Mouse (Mus musculus) forebrain, embryonic 11.5 days (tissue): ENCODE data around the gene Pitpnc1. TPM values are rescaled to one million over a fixed set of nuclear protein-coding genes. Genes with fewer than 3 reads are reported as not detected.

Experiments
- ATAC-seq: fragments of 200-750 bp; cut with Nextera tagmentation; replicated peaks from 2 replicates; pipeline ENCODE4 v1.8.0; 2017; ENCODE audit warnings: moderate TSS enrichment; ENCODE audit not compliant: low FRiP score
- DNase-seq: peaks from one replicate; pipeline ENCODE4 v3.0.0-alpha.2; 2017; ENCODE audit warnings: low spot score
- H3K27ac ChIP-seq: fragments of 300-500 bp; sonication (generic); 2 replicates; pipeline ENCODE4 v1.5.1; 2014; ENCODE audit warnings: low read depth, low read length
- H3K27me3 ChIP-seq: fragments of 300-500 bp; sonication (generic); 2 replicates; pipeline ENCODE4 v1.6.1; 2014; ENCODE audit warnings: mild to moderate bottlenecking, low read length, mixed read lengths; ENCODE audit not compliant: control insufficient read depth, insufficient read depth
- H3K36me3 ChIP-seq: fragments of 300-500 bp; sonication (generic); 2 replicates; pipeline ENCODE4 v1.6.1; 2014; ENCODE audit warnings: mild to moderate bottlenecking, low read length, moderate library complexity, mixed read lengths; ENCODE audit not compliant: control insufficient read depth, insufficient read depth
- H3K4me1 ChIP-seq: fragments of 300-500 bp; sonication (generic); replicated peaks from 2 replicates; pipeline ENCODE4 v1.6.1; 2014; ENCODE audit warnings: low read length, mixed read lengths; ENCODE audit not compliant: control insufficient read depth, insufficient read depth
- H3K4me2 ChIP-seq: fragments of 300-500 bp; sonication (generic); 2 replicates; pipeline ENCODE4 v1.6.1; 2014; ENCODE audit warnings: low read depth, mild to moderate bottlenecking, low read length, moderate library complexity, mixed read lengths; ENCODE audit not compliant: severe bottlenecking
- H3K4me3 ChIP-seq: fragments of 300-500 bp; sonication (generic); 2 replicates; pipeline ENCODE4 v1.5.1; 2014; ENCODE audit warnings: low read depth, low read length
- H3K9ac ChIP-seq: fragments of 300-500 bp; sonication (generic); 2 replicates; pipeline ENCODE4 v1.6.1; 2014; ENCODE audit warnings: low read length
- H3K9me3 ChIP-seq: fragments of 300-500 bp; sonication (generic); 2 replicates; pipeline ENCODE4 v1.6.1; 2016; ENCODE audit warnings: low read length, mixed read lengths; ENCODE audit not compliant: control insufficient read depth
- WGBS: fragments of 180-500 bp; shearing (Covaris S2); extraction: QIAGEN DNeasy Blood & Tissue Kit; methylation state at CpG from one replicate; pipeline ENCODE4 v1.1.7; 2014; 5-methylcytosine and 5-hydroxymethylcytosine counted together
- polyA plus RNA-seq: library from polyadenylated mRNA; unstranded; fragments of >200 nt; fragmentation: Nextera tagmentation; extraction: Ambion mirVana; gene quantifications from 2 replicates; pipeline ENCODE4 v1.2.1, GENCODE M21; 2014

Pitpnc1 gene
- polyA plus RNA-seq, 1 experiment from 2014 or later = 35.7 TPM

- Histone ChIP-seq H3K9ac (no peak overlapping the region), H3K9me3 (peaks cover 4% of the 10 kb centered on the region; the same call in 1 of the 2 replicates), H3K4me2 (no peak overlapping the region), H3K27ac (no peak overlapping the region), H3K4me3 (no peak overlapping the region), H3K36me3 (no peaks in the 10 kb centered on the region), H3K4me1 (peaks cover 2% of the 10 kb centered on the region; the same call in 1 of the 2 replicates), H3K27me3 (no peaks in the 10 kb centered on the region)
- ATAC-seq (no peak), DNase-seq (no peak)
- 92% methylated on average over 4 of the region's 4 CpGs for WGBS
Measured at GRCm38 (mm10) chr11:107265861-107266260, 204.6 kb downstream of the Pitpnc1 start.

GRCm38 (mm10) chr11:107264889-107265615, 205.4 kb downstream of the Pitpnc1 start:
- Histone ChIP-seq H3K4me3 (no peak overlapping the region), H3K4me1 (peaks cover 2% of the 10 kb centered on the region; the same call in 1 of the 2 replicates), H3K9me3 (peaks cover 4% of the 10 kb centered on the region; the same call in 1 of the 2 replicates), H3K4me2 (no peak overlapping the region), H3K27ac (no peak overlapping the region), H3K9ac (no peak overlapping the region), H3K36me3 (no peaks in the 10 kb centered on the region), H3K27me3 (no peaks in the 10 kb centered on the region)
- ATAC-seq (no peak), DNase-seq (no peak)
- 67% methylated on average over 20 of the region's 20 CpGs for WGBS

GRCm38 (mm10) chr11:107263838-107264237, 206.7 kb downstream of the Pitpnc1 start:
- Histone ChIP-seq H3K4me2 (no peak overlapping the region), H3K27me3 (no peaks in the 10 kb centered on the region), H3K9ac (no peak overlapping the region), H3K4me1 (peaks cover 2% of the 10 kb centered on the region; the same call in 1 of the 2 replicates), H3K36me3 (no peaks in the 10 kb centered on the region), H3K4me3 (no peak overlapping the region), H3K9me3 (peaks cover 4% of the 10 kb centered on the region; the same call in 1 of the 2 replicates), H3K27ac (no peak overlapping the region)
- WGBS = 78% methylated on average over 9 of the region's 9 CpGs
- DNase-seq (no peak), ATAC-seq (no peak)

GRCm38 (mm10) chr11:107259428-107259827, 211.1 kb downstream of the Pitpnc1 start:
- Histone ChIP-seq H3K4me1 (0 out of 2 replicates have a peak, but pooled peaks cover under 1% of the 10 kb centered on the region), H3K4me3 (no peak overlapping the region), H3K36me3 (no peaks in the 10 kb centered on the region), H3K4me2 (no peak overlapping the region), H3K9me3 (no peaks in the 10 kb centered on the region), H3K27ac (no peak overlapping the region), H3K27me3 (no peaks in the 10 kb centered on the region), H3K9ac (no peak overlapping the region)
- DNase-seq (no peak), ATAC-seq (no peak)
- WGBS = 88% methylated on average over 7 of the region's 7 CpGs

- ATAC-seq = no peak
- H3K27me3 ChIP-seq = no peaks in the 10 kb centered on the region
- no peak overlapping the region for H3K4me3 ChIP-seq
- peaks cover 2% of the 10 kb centered on the region; the same call in 1 of the 2 replicates for H3K36me3 ChIP-seq
- H3K9me3 ChIP-seq = no peaks in the 10 kb centered on the region; the same call in 1 of the 2 replicates
- H3K4me1 ChIP-seq = no peaks in the 10 kb centered on the region
- DNase-seq = no peak
- no peak overlapping the region for H3K9ac ChIP-seq
- H3K27ac ChIP-seq = no peak overlapping the region
- 91% methylated on average over 11 of the region's 11 CpGs for WGBS
- no peak overlapping the region for H3K4me2 ChIP-seq
Measured at GRCm38 (mm10) chr11:107255185-107255584, 215.3 kb downstream of the Pitpnc1 start.

- no peak overlapping the region for H3K4me2 ChIP-seq
- ATAC-seq = no peak
- no peaks in the 10 kb centered on the region; the same call in 1 of the 2 replicates for H3K9me3 ChIP-seq
- H3K27me3 ChIP-seq = no peaks in the 10 kb centered on the region
- H3K27ac ChIP-seq = no peak overlapping the region
- H3K4me3 ChIP-seq = no peak overlapping the region
- H3K36me3 ChIP-seq = peaks cover 2% of the 10 kb centered on the region; the same call in 1 of the 2 replicates
- DNase-seq = no peak
- H3K9ac ChIP-seq = no peak overlapping the region
- H3K4me1 ChIP-seq = no peaks in the 10 kb centered on the region
- WGBS = 90% methylated on average over 7 of the region's 7 CpGs
Measured at GRCm38 (mm10) chr11:107254181-107254580, 216.3 kb downstream of the Pitpnc1 start.

GRCm38 (mm10) chr11:107252026-107252425, 218.5 kb downstream of the Pitpnc1 start:
- DNase-seq (no peak), ATAC-seq (no peak)
- H3K4me1 ChIP-seq = no peaks in the 10 kb centered on the region
- no peak overlapping the region for H3K9ac ChIP-seq
- H3K36me3 ChIP-seq = peaks cover 2% of the 10 kb centered on the region; the same call in 1 of the 2 replicates
- no peaks in the 10 kb centered on the region for H3K27me3 ChIP-seq
- WGBS = 94% methylated on average over 10 of the region's 10 CpGs
- H3K4me3 ChIP-seq = no peak overlapping the region
- H3K9me3 ChIP-seq = no peaks in the 10 kb centered on the region; the same call in 1 of the 2 replicates
- no peak overlapping the region for H3K4me2 ChIP-seq
- no peak overlapping the region for H3K27ac ChIP-seq

- no peak for ATAC-seq
- no peaks in the 10 kb centered on the region; the same call in 1 of the 2 replicates for H3K9me3 ChIP-seq
- 89% methylated on average over 7 of the region's 7 CpGs for WGBS
- no peak overlapping the region for H3K4me2 ChIP-seq
- no peak overlapping the region for H3K9ac ChIP-seq
- DNase-seq = no peak
- no peak overlapping the region for H3K27ac ChIP-seq
- H3K4me1 ChIP-seq = no peaks in the 10 kb centered on the region
- no peaks in the 10 kb centered on the region for H3K27me3 ChIP-seq
- H3K36me3 ChIP-seq = peaks cover 2% of the 10 kb centered on the region; the same call in 1 of the 2 replicates
- no peak overlapping the region for H3K4me3 ChIP-seq
Measured at GRCm38 (mm10) chr11:107251460-107251859, 219.0 kb downstream of the Pitpnc1 start.
